8 mouse cellular contexts compared by ENCODE assay signal in the genomic region with DNA sequence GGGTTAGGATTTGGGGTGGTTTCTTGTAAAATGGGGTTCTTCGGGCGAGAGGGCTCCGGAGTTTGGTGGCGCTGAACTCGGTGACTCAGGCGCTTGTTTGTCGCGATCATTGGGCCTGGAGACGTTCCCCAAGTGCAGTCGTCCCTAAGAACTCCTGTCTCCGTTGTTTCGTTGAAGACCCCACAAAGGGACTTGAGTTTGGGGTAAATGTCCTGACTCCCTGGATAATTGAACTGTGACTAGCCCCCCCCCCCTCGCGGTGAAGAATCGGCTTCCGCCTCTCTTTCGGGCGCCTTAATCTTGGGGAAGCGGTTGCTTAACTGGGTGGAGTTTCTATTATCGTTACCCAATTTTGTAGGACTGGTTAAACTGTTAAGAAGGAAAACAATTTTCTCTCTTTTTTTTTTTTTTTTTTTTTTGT. TPM values are rescaled to one million over a fixed set of nuclear protein-coding genes. Genes with fewer than 3 reads are reported as not detected.
DNase-seq lines count a peak whose midpoint lies in the region; ATAC-seq and TF ChIP-seq lines count a peak whose summit lies in the region.

No protein-coding gene starts in this region.

- H3K27ac ChIP-seq in heart, embryonic 10.5 days, result peak overlapping the region; percentile 96
- H3K27ac ChIP-seq in intestine, postnatal 0 days (ENCODE audit: low read depth, low read length), result peak overlapping the region; percentile 96

- H3K9me3 ChIP-seq in heart, embryonic 10.5 days, result no peaks in the 10 kb centered on the region
- no peaks in the 10 kb centered on the region for H3K9me3 ChIP-seq in G1E (replicated peaks)
- H3K9me3 ChIP-seq in erythroblast, embryonic 14.5 days (ENCODE audit: control insufficient read depth, low read length), result no peaks in the 10 kb centered on the region
- H3K9me3 ChIP-seq in intestine, postnatal 0 days (ENCODE audit: control insufficient read depth), result no peaks in the 10 kb centered on the region

- H3K4me1 ChIP-seq in heart, embryonic 10.5 days, result peaks cover 13% of the 10 kb centered on the region
- H3K4me1 ChIP-seq in G1E (ENCODE audit: insufficient read depth, low read depth, low read length), result peaks cover 21% of the 10 kb centered on the region
- H3K4me1 ChIP-seq in erythroblast, embryonic 14.5 days (ENCODE audit: control insufficient read depth), result peaks cover 45% of the 10 kb centered on the region
- H3K4me1 ChIP-seq in intestine, postnatal 0 days (replicated peaks; ENCODE audit: control insufficient read depth, insufficient read depth, low read length), result 0 out of 2 replicates have a peak, but pooled peaks cover 3% of the 10 kb centered on the region

- peaks cover 39% of the 10 kb centered on the region for H3K36me3 ChIP-seq in heart, embryonic 10.5 days
- H3K36me3 ChIP-seq in G1E (replicated peaks), result peaks cover 41% of the 10 kb centered on the region
- peaks cover 44% of the 10 kb centered on the region for H3K36me3 ChIP-seq in erythroblast, embryonic 14.5 days (ENCODE audit: control insufficient read depth)
- H3K36me3 ChIP-seq in intestine, postnatal 0 days (ENCODE audit: control insufficient read depth, insufficient read depth), result peaks cover 18% of the 10 kb centered on the region

- no peak for TF ChIP-seq CTCF in G1E (IDR thresholded peaks at IDR 0.05; ENCODE audit: low read depth, low read length)
- no peak for TF ChIP-seq CTCF in intestine, postnatal 0 days (IDR thresholded peaks at IDR 0.05; ENCODE audit: low read depth)

- ATAC-seq in G1E (ENCODE audit: extremely low read depth, insufficient number of reproducible peaks, low FRiP score, poor library complexity, severe bottlenecking), result 0 out of 2 replicates have a peak, but pooled peaks have one; percentile 41
- ATAC-seq in intestine, postnatal 0 days, result no peak
- ATAC-seq in megakaryocyte-erythroid progenitor cell, adult 5-6 weeks (replicated peaks; ENCODE audit: low FRiP score, low TSS enrichment, poor library complexity, severe bottlenecking), result peak; percentile 52

- peak overlapping the region; percentile 80 for H3K4me3 ChIP-seq in heart, embryonic 10.5 days
- peak overlapping the region; percentile 78 for H3K4me3 ChIP-seq in G1E (ENCODE audit: low read depth, low read length)
- peak overlapping the region; percentile 95 for H3K4me3 ChIP-seq in erythroblast, embryonic 14.5 days (replicated peaks)
- H3K4me3 ChIP-seq in intestine, postnatal 0 days (ENCODE audit: low read depth, low read length), result peak overlapping the region; percentile 96

- under 1% methylated on average over 20 of the region's 20 CpGs for WGBS in heart, embryonic 10.5 days
- 0% methylated on average over 20 of the region's 20 CpGs for WGBS in intestine, postnatal 0 days

- H3K4me2 ChIP-seq in intestine, postnatal 0 days (replicated peaks; ENCODE audit: low read depth), result peak overlapping the region; percentile 72

- H3K27me3 ChIP-seq in heart, embryonic 10.5 days (ENCODE audit: insufficient read depth, poor library complexity, severe bottlenecking), result no peaks in the 10 kb centered on the region
- H3K27me3 ChIP-seq in G1E (ENCODE audit: insufficient read depth, low read length), result no peaks in the 10 kb centered on the region
- H3K27me3 ChIP-seq in erythroblast, embryonic 14.5 days (ENCODE audit: control insufficient read depth), result no peaks in the 10 kb centered on the region
- H3K27me3 ChIP-seq in intestine, postnatal 0 days (replicated peaks; ENCODE audit: control insufficient read depth, insufficient read depth, low read length), result no peaks in the 10 kb centered on the region

- no peak for DNase-seq in heart, embryonic 10.5 days (ENCODE audit: low spot score)
- DNase-seq in heart, postnatal 4 days, result no peak
- peak; percentile 50 for DNase-seq in G1E (ENCODE audit: low spot score)
- DNase-seq in urinary bladder, postnatal 36 days (ENCODE audit: low spot score in 2 of 2), result no peak
- DNase-seq in yolk sac, embryonic 10.5 days (ENCODE audit: low spot score), result no peak

- H3K9ac ChIP-seq in intestine, postnatal 0 days (ENCODE audit: low read depth, low read length), result peak overlapping the region; percentile 99

RNA-seq across cellular contexts. Expression of a gene that starts 0.6 kb away (rescaled TPM):
- 191 and 222 TPM in 2 replicates for polyA plus RNA-seq in heart, embryonic 10.5 days (2016; fragmentation: Nextera tagmentation; extraction: Ambion mirVana)
- 100 to 1,000 TPM; 101 to 112 TPM for total RNA-seq in heart, postnatal 4 days (2021)
- total RNA-seq in G1E (2014; fragmentation: Nextera tagmentation) (549 and 561 TPM in 2 replicates), G1E (2017) (343 and 359 TPM in 2 replicates)
- 15.2 and 55.8 TPM in 2 replicates for polyA plus RNA-seq in G1E (2012)
- 1.5 and 3.7 TPM in 2 replicates for polyA plus RNA-seq in erythroblast, embryonic 14.5 days (2012)
- 109 and 113 TPM in 2 replicates for polyA plus RNA-seq in intestine, postnatal 0 days (2015; fragmentation: Nextera tagmentation; extraction: Ambion mirVana)
- 282 and 353 TPM in 2 replicates for total RNA-seq in megakaryocyte-erythroid progenitor cell, adult 5-6 weeks (2014; fragmentation: Nextera tagmentation)
- total RNA-seq in megakaryocyte-erythroid progenitor cell, adult 5-6 weeks (2017), result 264 and 290 TPM in 2 replicates

RNA-seq across cellular contexts. Expression of a gene that starts 5.8 kb away (rescaled TPM):
- 15.0 and 17.2 TPM in 2 replicates for polyA plus RNA-seq in heart, embryonic 10.5 days (2016; fragmentation: Nextera tagmentation; extraction: Ambion mirVana)
- total RNA-seq in heart, postnatal 4 days (2021), result 10 to 100 TPM; 15.2 to 17.5 TPM
- total RNA-seq in G1E (2014; fragmentation: Nextera tagmentation), result 14.4 and 18.8 TPM in 2 replicates
- 13.9 and 14.6 TPM in 2 replicates for total RNA-seq in G1E (2017)
- polyA plus RNA-seq in G1E (2012), result 3.5 and 4.3 TPM in 2 replicates
- polyA plus RNA-seq in erythroblast, embryonic 14.5 days (2012), result 0.15 and 0.29 TPM in 2 replicates
- 8.7 and 9.1 TPM in 2 replicates for polyA plus RNA-seq in intestine, postnatal 0 days (2015; fragmentation: Nextera tagmentation; extraction: Ambion mirVana)
- total RNA-seq in megakaryocyte-erythroid progenitor cell, adult 5-6 weeks (2014; fragmentation: Nextera tagmentation), result 5.9 and 9.5 TPM in 2 replicates
- total RNA-seq in megakaryocyte-erythroid progenitor cell, adult 5-6 weeks (2017), result 8.3 and 13.8 TPM in 2 replicates

RNA-seq across cellular contexts. Expression of a gene that starts 44.8 kb away (rescaled TPM):
- polyA plus RNA-seq in heart, embryonic 10.5 days (2016; fragmentation: Nextera tagmentation; extraction: Ambion mirVana), result 248 and 309 TPM in 2 replicates
- 100 to 1,000 TPM; 104 to 111 TPM for total RNA-seq in heart, postnatal 4 days (2021)
- 185 and 186 TPM in 2 replicates for total RNA-seq in G1E (2014; fragmentation: Nextera tagmentation)
- 108 and 109 TPM in 2 replicates for total RNA-seq in G1E (2017)
- 43.6 and 50.1 TPM in 2 replicates for polyA plus RNA-seq in G1E (2012)
- polyA plus RNA-seq in erythroblast, embryonic 14.5 days (2012), result 4.0 and 5.0 TPM in 2 replicates
- polyA plus RNA-seq in intestine, postnatal 0 days (2015; fragmentation: Nextera tagmentation; extraction: Ambion mirVana), result 156 and 171 TPM in 2 replicates
- 130 and 137 TPM in 2 replicates for total RNA-seq in megakaryocyte-erythroid progenitor cell, adult 5-6 weeks (2014; fragmentation: Nextera tagmentation)
- total RNA-seq in megakaryocyte-erythroid progenitor cell, adult 5-6 weeks (2017), result 125 and 153 TPM in 2 replicates
